Mouse (Mus musculus): ENCODE measurements around the gene H2-K1.

DNA sequence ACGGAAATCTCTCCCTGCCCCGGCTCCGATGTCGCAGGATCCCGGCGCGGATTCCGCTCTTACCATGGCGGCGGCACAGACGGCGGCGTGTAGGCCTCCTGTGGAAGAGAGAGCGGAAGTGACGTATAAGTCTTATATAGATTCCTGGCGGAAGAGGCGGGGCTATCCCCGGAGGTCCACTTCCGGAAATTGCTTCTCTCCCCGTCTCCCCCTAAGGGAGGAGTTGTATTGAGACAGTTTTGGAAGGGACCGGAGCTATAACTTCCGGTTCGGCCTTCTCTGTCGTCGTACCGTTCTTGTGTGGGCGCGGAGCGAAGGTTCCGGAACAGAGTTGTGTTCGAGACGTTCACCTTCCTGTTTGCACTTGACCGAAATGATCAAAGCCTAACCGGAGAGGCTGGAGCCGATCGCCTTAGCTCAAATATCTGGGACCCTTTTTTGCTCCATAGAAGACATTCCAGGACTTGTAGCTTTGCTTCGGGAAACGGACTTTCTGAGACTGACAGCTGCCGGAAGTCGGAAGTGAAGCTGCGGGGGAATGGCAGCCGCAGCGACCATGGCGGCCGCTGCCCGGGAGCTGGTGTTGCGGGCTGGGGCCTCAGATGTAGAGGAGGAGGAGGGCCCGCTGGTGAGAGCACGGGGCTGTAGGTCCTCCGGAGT is 44.5 kb downstream of the H2-K1 start, which contains the start of the genes Vps52 and Rps18:
- TF ChIP-seq POLR2A (IDR thresholded peaks at IDR 0.05; ENCODE audit: extremely low read depth, insufficient read depth, low read length) (peak; percentile 89), CTCF (IDR thresholded peaks at IDR 0.05; ENCODE audit: extremely low read depth, insufficient read depth, low read length) (no peak)
